Mouse (Mus musculus): ENCODE data around the gene Styxl1. TPM values are rescaled to one million over a fixed set of nuclear protein-coding genes. Genes with fewer than 3 reads are reported as not detected.

The Styxl1 gene
- total RNA-seq, 2 experiments from 2014 or later: not detected

GRCm38 (mm10) chr5:135776546-135776945, 1.6 kb downstream of the Styxl1 start:
- ATAC-seq (replicated peaks; ENCODE audit: low FRiP score, low TSS enrichment, poor library complexity, severe bottlenecking): no peak

- no peak for ATAC-seq (replicated peaks; ENCODE audit: low FRiP score, low TSS enrichment, poor library complexity, severe bottlenecking)
These were observed 5.7 kb downstream of the Styxl1 start for GRCm38 (mm10) chr5:135772519-135772918.

- no peak for ATAC-seq (replicated peaks; ENCODE audit: low FRiP score, low TSS enrichment, poor library complexity, severe bottlenecking)
These were observed 13.2 kb downstream of the Styxl1 start for GRCm38 (mm10) chr5:135764971-135765370.

GRCm38 (mm10) chr5:135763526-135763925, 14.7 kb downstream of the Styxl1 start:
- peak; percentile 77 for ATAC-seq (replicated peaks; ENCODE audit: low FRiP score, low TSS enrichment, poor library complexity, severe bottlenecking)

- ATAC-seq (replicated peaks; ENCODE audit: low FRiP score, low TSS enrichment, poor library complexity, severe bottlenecking): no peak
These were observed 16.3 kb downstream of the Styxl1 start for GRCm38 (mm10) chr5:135761881-135762280.

GRCm38 (mm10) chr5:135751595-135751994, 26.6 kb downstream of the Styxl1 start:
- no peak for ATAC-seq (replicated peaks; ENCODE audit: low FRiP score, low TSS enrichment, poor library complexity, severe bottlenecking)

GRCm38 (mm10) chr5:135751041-135751440, 27.1 kb downstream of the Styxl1 start:
- no peak for ATAC-seq (replicated peaks; ENCODE audit: low FRiP score, low TSS enrichment, poor library complexity, severe bottlenecking)

- ATAC-seq (replicated peaks; ENCODE audit: low FRiP score, low TSS enrichment, poor library complexity, severe bottlenecking): no peak
These were observed 33.4 kb downstream of the Styxl1 start for GRCm38 (mm10) chr5:135744742-135745141.

- peak; percentile 98 for ATAC-seq (replicated peaks; ENCODE audit: low FRiP score, low TSS enrichment, poor library complexity, severe bottlenecking)
These were observed 34.2 kb downstream of the Styxl1 start, which contains the start of gene Tmem120a for GRCm38 (mm10) chr5:135743741-135744609. Gene Tmem120a, minus strand, starts transcription at chr5:135744448.

GRCm38 (mm10) chr5:135742941-135743740, 35.0 kb downstream of the Styxl1 start:
- no peak for ATAC-seq (replicated peaks; ENCODE audit: low FRiP score, low TSS enrichment, poor library complexity, severe bottlenecking)

GRCm38 (mm10) chr5:135742156-135742555, 36.0 kb downstream of the Styxl1 start:
- no peak for ATAC-seq (replicated peaks; ENCODE audit: low FRiP score, low TSS enrichment, poor library complexity, severe bottlenecking)

GRCm38 (mm10) chr5:135738266-135738665, 39.9 kb downstream of the Styxl1 start:
- no peak for ATAC-seq (replicated peaks; ENCODE audit: low FRiP score, low TSS enrichment, poor library complexity, severe bottlenecking)

GRCm38 (mm10) chr5:135737154-135737553, 41.0 kb downstream of the Styxl1 start:
- 0 out of 2 replicates have a peak, but pooled peaks have one; percentile 39 for ATAC-seq (replicated peaks; ENCODE audit: low FRiP score, low TSS enrichment, poor library complexity, severe bottlenecking)

- no peak for ATAC-seq (replicated peaks; ENCODE audit: low FRiP score, low TSS enrichment, poor library complexity, severe bottlenecking)
These were observed 41.6 kb downstream of the Styxl1 start for GRCm38 (mm10) chr5:135736544-135736943.

GRCm38 (mm10) chr5:135735741-135736140, 42.4 kb downstream of the Styxl1 start:
- no peak for ATAC-seq (replicated peaks; ENCODE audit: low FRiP score, low TSS enrichment, poor library complexity, severe bottlenecking)

GRCm38 (mm10) chr5:135734057-135734680, 44.0 kb downstream of the Styxl1 start:
- ATAC-seq (replicated peaks; ENCODE audit: low FRiP score, low TSS enrichment, poor library complexity, severe bottlenecking): no peak

GRCm38 (mm10) chr5:135733071-135733470, 45.1 kb downstream of the Styxl1 start:
- ATAC-seq (replicated peaks; ENCODE audit: low FRiP score, low TSS enrichment, poor library complexity, severe bottlenecking): no peak

GRCm38 (mm10) chr5:135731322-135731721, 46.9 kb downstream of the Styxl1 start:
- ATAC-seq (replicated peaks; ENCODE audit: low FRiP score, low TSS enrichment, poor library complexity, severe bottlenecking): no peak

- ATAC-seq (replicated peaks; ENCODE audit: low FRiP score, low TSS enrichment, poor library complexity, severe bottlenecking): no peak
These were observed 47.3 kb downstream of the Styxl1 start for GRCm38 (mm10) chr5:135730916-135731315.

GRCm38 (mm10) chr5:135730278-135730677, 47.9 kb downstream of the Styxl1 start:
- ATAC-seq (replicated peaks; ENCODE audit: low FRiP score, low TSS enrichment, poor library complexity, severe bottlenecking): no peak

Data from megakaryocyte-erythroid progenitor cell, adult 5-6 weeks (primary cell).